Mouse (Mus musculus) CH12.LX (cell line): ENCODE results near the gene Eif2d. TPM values are rescaled to one million over a fixed set of nuclear protein-coding genes. Genes with fewer than 3 reads are reported as not detected.
A peak's percentile ranks its signal among the peaks of the same experiment; 100 is the strongest.

Experiments
- DNase-seq: peaks from one replicate; pipeline ENCODE4 v3.0.0-alpha.2; 2013; ENCODE audit errors: extremely low read depth
- H3K27ac ChIP-seq: 2 replicates; pipeline ENCODE4 v1.5.1; 2012; ENCODE audit warnings: low read depth, mild to moderate bottlenecking, control low read depth, moderate library complexity; ENCODE audit not compliant: insufficient read depth
- H3K27me3 ChIP-seq: replicated peaks from 2 replicates; pipeline ENCODE3; 2012; ENCODE audit warnings: inconsistent platforms
- H3K36me3 ChIP-seq, 2 experiments: replicated peaks in 1 of 2; 2 replicates each; pipeline versions ENCODE3 to v1.6.1; 2012; ENCODE audit warnings: inconsistent platforms in 1 of 2, low read length in 1 of 2, mild to moderate bottlenecking in 1 of 2, mixed read lengths in 1 of 2, moderate library complexity in 1 of 2; ENCODE audit not compliant: control insufficient read depth in 1 of 2, insufficient read depth in 1 of 2
- H3K4me1 ChIP-seq, 2 experiments: 2 replicates each; pipeline ENCODE4 v1.6.1; 2012; ENCODE audit warnings: inconsistent platforms in 1 of 2, moderate library complexity in 1 of 2; ENCODE audit not compliant: insufficient read depth in 2 of 2, control insufficient read depth in 1 of 2
- H3K4me2 ChIP-seq: 2 replicates; pipeline ENCODE4 v1.6.1; 2012; ENCODE audit warnings: low read depth, mild to moderate bottlenecking, control low read depth; ENCODE audit not compliant: poor library complexity, insufficient read depth, severe bottlenecking
- H3K4me3 ChIP-seq, 3 experiments: fragments of 150-350 bp in 1 of 3; sonication (generic) in 1 of 3; replicated peaks in 1 of 3; 2 replicates each; pipeline versions ENCODE3 to v1.5.1; 2011 to 2012; ENCODE audit warnings: low read depth in 2 of 3, low read length in 2 of 3, mild to moderate bottlenecking in 2 of 3, moderate library complexity in 2 of 3, control low read depth in 1 of 3, improper control_type of control experiment in 1 of 3, inconsistent platforms in 1 of 3, mixed read lengths in 1 of 3; ENCODE audit not compliant: poor library complexity in 1 of 3
- H3K79me2 ChIP-seq: replicated peaks from 2 replicates; pipeline ENCODE4 v1.6.1; 2012; ENCODE audit warnings: mild to moderate bottlenecking, moderate library complexity; ENCODE audit not compliant: control insufficient read depth, poor library complexity, insufficient read depth, severe bottlenecking; ENCODE audit errors: extremely low read depth
- H3K9ac ChIP-seq: 2 replicates; pipeline ENCODE4 v1.6.1; 2012; ENCODE audit warnings: low read depth, mild to moderate bottlenecking, control low read depth, moderate library complexity; ENCODE audit not compliant: insufficient read depth
- H3K9me3 ChIP-seq: replicated peaks from 2 replicates; pipeline ENCODE3; 2012; ENCODE audit warnings: low read length, inconsistent platforms, mixed read lengths
- BHLHE40 ChIP-seq: IDR thresholded peaks from 2 replicates; pipeline ENCODE4 v1.6.1; 2011; ENCODE audit warnings: mild to moderate bottlenecking, low read depth, low read length, improper control_type of control experiment
- CHD1 ChIP-seq: IDR thresholded peaks from 2 replicates; pipeline ENCODE4 v1.6.1; 2012; ENCODE audit warnings: low read depth, low read length, improper control_type of control experiment, inconsistent platforms
- CTCF ChIP-seq, 2 experiments: IDR thresholded peaks in 1 of 2; conservative IDR thresholded peaks in 1 of 2; 2 replicates each; pipeline ENCODE4 v1.5.1; 2011 to 2012; ENCODE audit warnings: low read depth in 2 of 2, low read length in 2 of 2, improper control_type of control experiment in 1 of 2, inconsistent platforms in 1 of 2, mild to moderate bottlenecking in 1 of 2, moderate library complexity in 1 of 2
- E2F4 ChIP-seq: IDR thresholded peaks from 2 replicates; pipeline ENCODE4 v1.6.1; 2011; ENCODE audit warnings: low read depth, low read length, improper control_type of control experiment; ENCODE audit not compliant: insufficient replicate concordance
- ELF1 ChIP-seq: IDR thresholded peaks from 2 replicates; pipeline ENCODE4 v1.6.1; 2014; ENCODE audit warnings: low read depth, mild to moderate bottlenecking, inconsistent platforms, low read length, improper control_type of control experiment
- EP300 ChIP-seq: IDR thresholded peaks from 2 replicates; pipeline ENCODE4 v1.6.1; 2011; ENCODE audit warnings: low read length, improper control_type of control experiment
- ETS1 ChIP-seq: conservative IDR thresholded peaks from 2 replicates; pipeline ENCODE4 v1.6.1; 2012; ENCODE audit warnings: low read depth, mild to moderate bottlenecking, inconsistent platforms, low read length, improper control_type of control experiment, moderate library complexity
- HCFC1 ChIP-seq: IDR thresholded peaks from 2 replicates; pipeline ENCODE4 v1.6.1; 2012; ENCODE audit warnings: low read depth, mild to moderate bottlenecking, inconsistent platforms, low read length, improper control_type of control experiment
- JUN ChIP-seq: IDR thresholded peaks from 2 replicates; pipeline ENCODE4 v1.6.1; 2011; ENCODE audit warnings: low read depth, mild to moderate bottlenecking, low read length, improper control_type of control experiment, moderate library complexity; ENCODE audit not compliant: insufficient read depth
- KAT2A ChIP-seq: IDR thresholded peaks from 2 replicates; pipeline ENCODE4 v1.6.1; 2012; ENCODE audit warnings: low read length, improper control_type of control experiment, inconsistent platforms; ENCODE audit not compliant: insufficient replicate concordance
- MAFK ChIP-seq: IDR thresholded peaks from 2 replicates; pipeline ENCODE4 v1.6.1; 2011; ENCODE audit warnings: low read length, improper control_type of control experiment; ENCODE audit not compliant: insufficient replicate concordance
- MAX ChIP-seq: IDR thresholded peaks from 2 replicates; pipeline ENCODE4 v1.6.1; 2011; ENCODE audit warnings: low read length, improper control_type of control experiment
- MAZ ChIP-seq: IDR thresholded peaks from 2 replicates; pipeline ENCODE4 v1.6.1; 2012; ENCODE audit warnings: low read depth, mild to moderate bottlenecking, inconsistent platforms, low read length, improper control_type of control experiment, moderate library complexity
- NELFE ChIP-seq: IDR thresholded peaks from 2 replicates; pipeline ENCODE4 v1.6.1; 2011; ENCODE audit warnings: low read depth, low read length, improper control_type of control experiment
- NRF1 ChIP-seq: IDR thresholded peaks from 2 replicates; pipeline ENCODE4 v1.6.1; 2014; ENCODE audit warnings: low read depth, mild to moderate bottlenecking, inconsistent platforms, low read length, improper control_type of control experiment, moderate library complexity
- PAX5 ChIP-seq: IDR thresholded peaks from 2 replicates; pipeline ENCODE4 v1.6.1; 2012; ENCODE audit warnings: low read length, inconsistent platforms, mixed read lengths
- RAD21 ChIP-seq: IDR thresholded peaks from 2 replicates; pipeline ENCODE4 v1.6.1; 2011; ENCODE audit warnings: low read depth, mild to moderate bottlenecking, low read length, improper control_type of control experiment, moderate library complexity
- RCOR1 ChIP-seq: conservative IDR thresholded peaks from 2 replicates; pipeline ENCODE4 v1.6.1; 2012; ENCODE audit warnings: low read depth, mild to moderate bottlenecking, inconsistent platforms, low read length, improper control_type of control experiment
- SIN3A ChIP-seq: IDR thresholded peaks from 2 replicates; pipeline ENCODE4 v1.6.1; 2012; ENCODE audit warnings: low read length, improper control_type of control experiment, inconsistent platforms
- TBP ChIP-seq: conservative IDR thresholded peaks from 2 replicates; pipeline ENCODE4 v1.6.1; 2011; ENCODE audit warnings: low read depth, low read length, improper control_type of control experiment
- TCF12 ChIP-seq: IDR thresholded peaks from 2 replicates; pipeline ENCODE4 v1.6.1; 2014; ENCODE audit warnings: low read depth, mild to moderate bottlenecking, inconsistent platforms, low read length, improper control_type of control experiment
- UBTF ChIP-seq: IDR thresholded peaks from 2 replicates; pipeline ENCODE4 v1.6.1; 2012; ENCODE audit warnings: low read depth, mild to moderate bottlenecking, inconsistent platforms, low read length, improper control_type of control experiment, moderate library complexity
- USF1 ChIP-seq: IDR thresholded peaks from 2 replicates; pipeline ENCODE4 v1.6.1; 2014; ENCODE audit warnings: low read depth, mild to moderate bottlenecking, inconsistent platforms, low read length, improper control_type of control experiment
- USF2 ChIP-seq: conservative IDR thresholded peaks from 2 replicates; pipeline ENCODE4 v1.6.1; 2011; ENCODE audit warnings: low read depth, low read length, improper control_type of control experiment
- ZC3H11A ChIP-seq: IDR thresholded peaks from 2 replicates; pipeline ENCODE4 v1.6.1; 2012; ENCODE audit warnings: low read depth, mild to moderate bottlenecking, inconsistent platforms, low read length, improper control_type of control experiment
- ZKSCAN1 ChIP-seq: IDR thresholded peaks from 2 replicates; pipeline ENCODE4 v1.6.1; 2012; ENCODE audit warnings: low read depth, inconsistent platforms, low read length, improper control_type of control experiment, borderline replicate concordance
- ZMIZ1 ChIP-seq: IDR thresholded peaks from 2 replicates; pipeline ENCODE4 v1.6.1; 2012; ENCODE audit warnings: low read depth, mild to moderate bottlenecking, inconsistent platforms, low read length, improper control_type of control experiment
- dilution Hi-C: fragments of 300-500 bp; cut with MboI; formaldehyde crosslinking; loops from 2 replicates; pipeline ENCODE4 v1.14.3; 2020; ENCODE audit warnings: low sequenced_read_pairs; ENCODE audit not compliant: extremely low pct_unique_long_range_greater_than_20kb, extremely low pct_ligation_motif_present
- in situ Hi-C: fragments of 300-500 bp; cut with MboI; formaldehyde crosslinking; loops from 3 replicates; pipeline ENCODE4 v1.14.3; 2019; ENCODE audit warnings: low sequenced_read_pairs, low pct_ligation_motif_present, low pct_unique_long_range_greater_than_20kb, mixed read lengths
- polyA plus RNA-seq: library from polyadenylated mRNA; unstranded; fragments of >175 nt; gene quantifications from 2 replicates; pipeline ENCODE4 v1.2.1, GENCODE M21; 2012; ENCODE audit warnings: low read depth; ENCODE audit not compliant: insufficient read length
- total RNA-seq, 2 experiments: library from RNA; depleted of rRNA; stranded (reverse); fragments of 300-350 nt in 1 of 2; fragments of >200 nt in 1 of 2; gene quantifications; 2 replicates each; pipeline ENCODE4 v1.2.3; 2012 to 2014

Gene Eif2d
- total and polyA plus RNA-seq, 3 experiments = 46.9 to 57.2 (median 53.0) TPM

DNA sequence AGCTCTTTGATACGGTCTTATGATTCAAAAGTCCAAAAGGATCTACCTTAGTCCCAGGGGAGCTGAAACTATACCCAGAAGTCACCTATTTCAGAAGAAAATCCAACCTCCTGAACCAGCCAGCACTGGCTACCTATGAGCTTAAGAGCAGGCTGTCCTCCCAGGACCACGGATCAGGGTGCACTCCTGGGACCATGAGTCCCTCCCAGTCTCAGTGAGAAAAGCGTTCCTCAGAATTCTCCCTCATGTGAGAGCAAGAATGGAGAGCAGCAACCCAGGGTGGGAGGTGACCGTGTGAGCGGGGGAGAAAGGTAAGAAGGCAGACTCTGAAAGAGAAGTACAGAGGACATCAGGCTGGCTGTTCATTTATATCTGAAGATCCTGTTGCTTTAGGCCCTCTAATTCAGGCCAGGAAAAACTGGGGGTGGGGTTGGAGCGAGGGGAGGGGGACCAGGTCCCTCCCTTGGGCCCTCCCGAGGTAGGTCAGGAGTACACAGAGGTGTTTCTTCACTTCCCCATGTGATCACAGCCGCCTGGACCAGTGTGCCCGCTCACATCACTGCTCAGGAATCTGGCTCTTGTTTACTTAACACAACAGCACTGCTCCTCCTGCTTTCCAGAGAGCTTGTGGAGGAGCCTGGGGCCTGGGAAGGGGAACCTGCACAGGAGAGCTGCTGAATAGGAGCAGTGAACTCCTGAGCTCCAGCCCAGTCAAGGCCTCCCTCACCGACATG, 45.2 kb upstream of the Eif2d start:
- Histone ChIP-seq H3K9ac (no peak overlapping the region), H3K27ac (no peak overlapping the region)
- TF ChIP-seq RAD21 (no peak), BHLHE40 (no peak), JUN (no peak), PAX5 (no peak), E2F4 (no peak), ZKSCAN1 (no peak), ZC3H11A (no peak), EP300 (no peak), RCOR1 (no peak), MAFK (no peak), KAT2A (no peak), ZMIZ1 (no peak), MAX (no peak), ELF1 (no peak), UBTF (no peak)
- TF ChIP-seq, all 38 proteins: peak for 0
- Histone ChIP-seq H3K79me2 (no peaks in the 10 kb centered on the region), H3K9me3 (peaks cover 4% of the 10 kb centered on the region), H3K27me3 (no peaks in the 10 kb centered on the region), H3K4me3 (no peak overlapping the region), H3K4me2 (no peak overlapping the region), H3K4me1 (peaks cover 34 to 60% of the 10 kb centered on the region in 2 experiments), H3K36me3 (no peaks in the 10 kb centered on the region)
- dilution Hi-C loops (no loop called here), in situ Hi-C loops (no loop called here)
- no peak for DNase-seq

- Histone ChIP-seq H3K79me2 (no peaks in the 10 kb centered on the region), H3K4me2 (peak overlapping the region; percentile 7), H3K27ac (peak overlapping the region; percentile 24), H3K9ac (peak overlapping the region; percentile 5; the same call in 1 of the 2 replicates), H3K36me3 (no peaks in the 10 kb centered on the region), H3K4me3 (no peak overlapping the region), H3K4me1 (peaks cover 22 to 44% of the 10 kb centered on the region in 2 experiments), H3K27me3 (no peaks in the 10 kb centered on the region), H3K9me3 (peaks cover 4% of the 10 kb centered on the region)
- peak; percentile 69 for DNase-seq
- dilution Hi-C loops = no loop called here
- in situ Hi-C loops = no loop called here
- TF ChIP-seq ETS1 (peak; percentile 65), TCF12 (no peak; the same call in 1 of the 2 replicates), CHD1 (no peak; the same call in 1 of the 2 replicates), PAX5 (no peak), MAFK (peak; percentile 61; the same call in 1 of the 2 replicates), JUN (peak; percentile 26; the same call in 1 of the 2 replicates), E2F4 (no peak), USF1 (no peak), ZC3H11A (no peak), NRF1 (no peak), SIN3A (peak; percentile 57; the same call in 1 of the 2 replicates), KAT2A (no peak), NELFE (no peak), ZMIZ1 (no peak), RAD21 (no peak), CTCF (conservative IDR thresholded peaks at IDR 0.05 in 1 of 2, IDR thresholded peaks at IDR 0.05 in 1 of 2; ENCODE audit: low read depth in 2 of 2, low read length in 2 of 2) (no peak), RCOR1 (no peak), MAZ (0 out of 2 replicates have a peak, but pooled peaks have one; percentile 37), EP300 (peak; percentile 77), HCFC1 (peak; percentile 22; the same call in 1 of the 2 replicates), USF2 (no peak), TBP (peak; percentile 54; the same call in 1 of the 2 replicates), BHLHE40 (peak; percentile 36)
These were observed 42.4 kb upstream of the Eif2d start for GRCm38 (mm10) chr1:131110525-131111106.
